Mouse (Mus musculus): ENCODE results near the gene Eloa. TPM values are rescaled to one million over a fixed set of nuclear protein-coding genes. Genes with fewer than 3 reads are reported as not detected.

Eloa gene
- 20.9 and 22.3 TPM in 2 replicates for polyA plus RNA-seq (2015; fragmentation: Nextera tagmentation; extraction: Ambion mirVana)

DNA sequence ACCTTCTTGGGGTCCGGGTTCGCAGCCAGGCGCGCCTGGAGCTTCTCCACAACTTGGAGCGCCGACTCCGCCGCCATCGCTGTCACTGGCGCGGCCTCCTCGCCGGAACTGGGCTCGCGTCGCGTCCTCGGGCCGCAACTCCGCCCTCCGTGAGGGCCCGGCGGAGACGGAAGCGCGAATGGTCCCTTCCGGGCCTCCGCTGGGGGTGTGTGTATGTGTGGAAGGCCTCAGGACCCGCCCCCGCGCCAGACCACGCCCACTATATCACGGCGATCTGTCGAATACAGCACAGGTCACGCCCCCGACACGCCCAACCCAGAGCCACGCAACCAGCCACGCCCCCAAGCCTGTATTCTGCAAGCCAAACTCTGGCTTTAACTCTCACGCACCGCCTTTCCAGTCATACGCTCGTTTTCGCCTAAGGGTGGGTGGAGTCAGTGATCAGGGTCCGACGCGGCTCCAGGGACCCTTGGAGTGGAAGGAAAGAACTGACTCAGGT, at the start of gene Eloa:
Eloa (minus strand) TSS at position 215 of the 499 bp plus-strand sequence.

GRCm38 (mm10) chr4:136053247-136053596, 31.7 kb upstream of the Eloa start, which contains the start of gene Rpl11:
Gene Rpl11 (minus strand): TSS chr4:136053428.

GRCm38 (mm10) chr4:135986943-135987710, 34.4 kb downstream of the Eloa start, which contains the start of gene Pithd1:
Gene Pithd1 (minus strand): TSS chr4:135987264.

DNA sequence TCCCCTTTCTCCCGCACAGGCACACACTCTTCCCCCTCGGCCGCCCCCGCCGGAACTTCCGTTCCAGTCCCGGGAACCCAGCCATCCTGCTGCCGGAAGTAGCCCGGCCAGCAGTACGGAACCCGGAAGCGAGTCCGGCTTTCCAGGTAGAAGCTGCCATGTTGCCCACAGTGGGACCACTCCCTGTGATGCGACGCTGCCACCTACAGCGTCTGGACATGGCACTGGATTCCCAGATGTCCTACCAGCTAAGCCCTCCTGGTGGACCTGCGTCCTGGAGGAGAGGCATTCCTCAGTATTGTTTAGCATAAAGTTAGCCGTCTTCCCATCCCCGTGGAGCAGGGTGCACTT, 49.0 kb downstream of the Eloa start, which contains the start of gene Lypla2:
Lypla2 (minus strand) TSS at position 71 of the 351 bp plus-strand sequence.

DNA sequence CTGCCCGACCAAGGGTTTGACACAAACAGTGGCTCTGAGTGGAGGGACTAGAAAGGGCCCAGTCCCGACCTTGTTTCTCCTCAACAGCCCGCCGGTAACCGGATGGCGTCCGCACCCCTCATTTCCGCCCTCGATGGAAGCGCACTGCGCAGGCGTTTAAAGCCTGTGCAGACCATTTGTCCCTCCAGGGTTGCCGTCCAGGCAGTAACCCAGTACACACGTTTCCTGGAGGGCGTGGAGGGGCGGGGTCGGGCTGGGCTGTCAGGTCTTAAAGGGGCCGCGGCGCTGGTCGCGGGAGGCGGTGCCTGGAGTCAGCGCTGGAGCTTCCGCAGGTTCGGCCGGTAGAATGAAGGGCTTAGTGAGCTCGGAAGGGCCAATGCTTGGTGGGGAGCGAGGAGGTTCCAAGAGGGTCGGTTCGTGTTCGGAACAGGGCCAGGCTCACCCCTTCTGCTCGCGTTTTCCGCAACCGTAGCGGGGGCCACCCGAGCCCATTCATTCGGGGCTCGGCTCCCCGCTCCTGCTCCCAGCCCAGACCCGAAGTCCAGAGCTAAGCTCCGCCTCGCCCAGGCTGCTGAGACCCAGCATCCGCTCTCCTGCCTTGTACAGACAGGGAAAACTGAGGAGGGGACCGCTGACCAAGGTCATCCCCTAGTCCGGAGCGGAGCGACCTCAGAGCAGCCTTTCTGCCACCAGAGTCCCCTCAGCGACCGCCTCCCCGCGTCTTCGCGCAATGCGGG, 57.9 kb downstream of the Eloa start, which contains the start of gene Gale:
Gale (plus strand) TSS at position 271 of the 737 bp plus-strand sequence.

Other genes with a start within 250 kb of the Eloa start
- gene Srsf10, start 166.0 kb downstream of the Eloa start, polyA plus RNA-seq (2015; fragmentation: Nextera tagmentation; extraction: Ambion mirVana): 73.3 and 74.2 TPM in 2 replicates
- 96.7 and 102 TPM in 2 replicates for gene Pnrc2, start 147.9 kb downstream of the Eloa start, polyA plus RNA-seq (2015; fragmentation: Nextera tagmentation; extraction: Ambion mirVana)
- 0.46 and 0.57 TPM in 2 replicates for gene Cnr2, start 126.4 kb downstream of the Eloa start, polyA plus RNA-seq (2015; fragmentation: Nextera tagmentation; extraction: Ambion mirVana)
- gene Fuca1, start 101.0 kb downstream of the Eloa start, polyA plus RNA-seq (2015; fragmentation: Nextera tagmentation; extraction: Ambion mirVana): 38.2 and 40.3 TPM in 2 replicates
- gene Hmgcl, start 75.3 kb downstream of the Eloa start, polyA plus RNA-seq (2015; fragmentation: Nextera tagmentation; extraction: Ambion mirVana): 76.7 and 78.3 TPM in 2 replicates
- gene Gale, start 58.0 kb downstream of the Eloa start, polyA plus RNA-seq (2015; fragmentation: Nextera tagmentation; extraction: Ambion mirVana): 7.0 and 16.6 TPM in 2 replicates
- gene Lypla2, start 49.1 kb downstream of the Eloa start, polyA plus RNA-seq (2015; fragmentation: Nextera tagmentation; extraction: Ambion mirVana): 45.9 and 54.5 TPM in 2 replicates
- 37.3 and 40.1 TPM in 2 replicates for gene Pithd1, start 34.5 kb downstream of the Eloa start, polyA plus RNA-seq (2015; fragmentation: Nextera tagmentation; extraction: Ambion mirVana)
- 244 and 267 TPM in 2 replicates for gene Rpl11, start 31.7 kb upstream of the Eloa start, polyA plus RNA-seq (2015; fragmentation: Nextera tagmentation; extraction: Ambion mirVana)
- 92.2 and 102 TPM in 2 replicates for gene Id3, start 121.7 kb upstream of the Eloa start, polyA plus RNA-seq (2015; fragmentation: Nextera tagmentation; extraction: Ambion mirVana)
- 10.0 and 12.8 TPM in 2 replicates for gene E2f2, start 150.6 kb upstream of the Eloa start, polyA plus RNA-seq (2015; fragmentation: Nextera tagmentation; extraction: Ambion mirVana)
- 5.5 and 5.8 TPM in 2 replicates for gene Asap3, start 184.6 kb upstream of the Eloa start, polyA plus RNA-seq (2015; fragmentation: Nextera tagmentation; extraction: Ambion mirVana)
- 127 and 138 TPM in 2 replicates for gene Tcea3, start 226.0 kb upstream of the Eloa start, polyA plus RNA-seq (2015; fragmentation: Nextera tagmentation; extraction: Ambion mirVana)

Data from skeletal muscle tissue, postnatal 0 days (tissue).